Mouse (Mus musculus) embryonic fibroblast, embryonic 13.5 days (primary cell): ENCODE measurements around the gene Hamp.
"Not testable (repeated sequence)": the region's sequence is repeated elsewhere in the genome, so short reads cannot be mapped to it uniquely, and the experiment has no call there.

Source experiments
- CTCF ChIP-seq: IDR thresholded peaks from 2 replicates; pipeline ENCODE4 v1.5.1; 2011; ENCODE audit warnings: mild to moderate bottlenecking, control low read depth, low read length, moderate library complexity, borderline replicate concordance; ENCODE audit not compliant: insufficient read depth
- POLR2A ChIP-seq: IDR thresholded peaks from 2 replicates; pipeline ENCODE4 v1.6.1; 2011; ENCODE audit warnings: low read depth, mild to moderate bottlenecking, control low read depth, low read length, moderate library complexity

DNA sequence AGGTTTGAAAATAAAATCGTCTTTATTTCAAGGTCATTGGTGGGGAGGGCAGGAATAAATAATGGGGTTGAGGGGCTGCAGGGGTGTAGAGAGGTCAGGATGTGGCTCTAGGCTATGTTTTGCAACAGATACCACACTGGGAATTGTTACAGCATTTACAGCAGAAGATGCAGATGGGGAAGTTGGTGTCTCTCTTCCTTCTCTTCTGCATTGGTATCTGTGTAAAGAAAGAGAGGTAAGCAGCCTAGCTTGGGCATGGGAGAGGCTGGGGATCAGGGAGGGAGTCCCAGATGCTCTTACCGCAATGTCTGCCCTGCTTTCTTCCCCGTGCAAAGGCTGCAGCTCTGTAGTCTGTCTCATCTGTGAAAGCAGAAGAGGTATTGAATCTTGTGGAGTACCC lies 1.5 kb downstream of the Hamp start:
- not testable (repeated sequence) for TF ChIP-seq CTCF, POLR2A
